Mouse (Mus musculus) cerebellum, adult 8-10 months (tissue): ENCODE data around the gene Hykk.
"Not testable (repeated sequence)": the region's sequence is repeated elsewhere in the genome, so short reads cannot be mapped to it uniquely, and the experiment has no call there.

Experiments
- DNase-seq: peaks from one replicate; pipeline ENCODE4 v3.0.0; 2022

Gene Hykk

DNA sequence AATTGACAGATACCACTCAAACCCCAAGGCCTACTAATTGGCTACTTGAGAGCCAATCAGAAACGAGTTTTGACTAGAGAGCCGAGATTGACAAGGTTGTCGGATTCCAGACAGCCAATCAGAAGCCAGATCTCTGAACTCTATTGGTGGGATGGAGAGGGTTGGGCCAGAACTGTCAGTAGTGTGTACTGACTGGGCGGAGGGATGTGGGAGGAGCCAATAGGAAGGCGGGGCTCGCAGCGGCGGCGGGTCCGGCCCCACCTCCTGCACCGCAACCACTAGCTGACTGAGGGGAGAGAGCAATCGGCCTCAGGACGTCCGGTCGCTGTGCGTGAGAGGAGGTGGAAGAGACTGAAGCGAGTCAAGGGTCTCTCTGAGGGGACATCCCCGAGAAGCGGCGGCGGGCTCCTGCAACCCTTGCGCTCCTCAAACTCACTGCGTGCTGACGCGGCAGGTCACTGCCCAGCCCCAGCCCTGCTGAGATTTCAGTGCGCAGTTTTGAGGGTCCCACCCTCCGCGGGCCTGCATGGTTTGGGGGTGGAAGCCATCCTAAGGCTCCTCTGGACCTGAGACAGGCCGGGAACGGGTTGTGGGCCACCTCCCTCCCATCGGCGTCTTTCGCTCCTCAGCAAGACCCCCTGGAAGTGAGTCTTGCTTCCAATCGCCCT lies at the start of gene Hykk:
Gene Hykk, plus strand, starts transcription at position 274 of the 668 bp plus-strand sequence.
- DNase-seq, result peak; percentile 88

DNA sequence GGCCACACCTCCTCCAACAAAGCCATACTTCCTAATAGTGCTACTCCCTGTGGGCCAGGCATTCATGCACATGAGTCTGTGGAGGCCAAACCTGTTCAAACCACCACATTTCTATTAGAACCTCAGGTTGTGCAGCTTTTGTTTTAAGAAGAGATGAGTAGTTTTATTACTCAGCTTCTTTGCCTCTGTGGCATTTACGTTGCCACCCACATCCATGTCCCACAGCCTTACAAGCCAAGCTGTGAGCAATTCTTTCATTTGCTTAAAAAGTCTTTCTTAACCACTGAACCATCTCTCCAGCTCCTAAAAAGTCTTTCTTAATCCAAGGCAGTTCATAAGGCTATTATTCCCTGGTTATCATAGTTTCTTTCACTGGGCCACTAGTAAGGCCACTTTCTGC lies 38.3 kb upstream of the Hykk start:
- no peak for DNase-seq

GRCm38 (mm10) chr9:54892111-54892510 lies 25.0 kb upstream of the Hykk start:
- DNase-seq, result no peak

DNA sequence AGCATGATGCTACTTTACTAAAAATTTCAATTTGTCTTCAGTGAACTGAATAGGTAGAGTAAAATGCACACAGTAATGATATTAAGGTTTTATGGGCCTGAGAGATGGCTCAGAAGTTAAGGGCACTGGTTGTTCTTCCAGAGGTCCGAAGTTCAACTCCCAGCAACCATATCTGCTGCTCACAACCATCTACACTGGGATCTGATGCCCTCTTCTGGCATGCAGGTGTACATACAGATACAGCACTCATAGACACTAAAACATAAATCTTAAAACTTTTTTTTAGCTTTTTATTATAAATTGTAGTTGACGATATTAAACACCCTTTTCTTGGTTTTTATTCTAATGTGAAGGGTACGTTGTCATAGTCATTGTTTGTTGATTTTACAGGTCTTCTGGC lies 20.0 kb upstream of the Hykk start:
- no peak for DNase-seq

- DNase-seq, result no peak
Observed at GRCm38 (mm10) chr9:54909446-54909845, 7.6 kb upstream of the Hykk start.

DNA sequence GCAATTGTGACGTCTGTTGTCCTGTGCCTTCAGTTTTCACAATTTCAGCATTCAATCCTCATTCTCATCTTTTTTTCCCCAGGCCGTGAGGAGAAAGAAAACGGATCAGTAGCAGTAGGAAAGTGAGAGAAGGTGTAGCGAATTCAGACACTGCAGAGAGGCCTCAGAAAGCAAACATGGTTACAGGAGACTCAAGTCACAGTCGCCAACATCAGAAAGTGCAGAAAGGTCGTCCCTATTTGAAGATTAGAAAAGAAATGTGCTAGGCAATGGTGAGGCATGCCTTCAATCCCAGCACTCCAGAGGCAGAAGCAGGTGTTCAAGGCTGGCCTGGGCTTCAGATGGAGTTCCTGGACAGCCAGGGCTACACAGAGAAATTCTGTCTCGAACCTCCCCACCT lies 1.5 kb upstream of the Hykk start:
- no peak for DNase-seq

DNA sequence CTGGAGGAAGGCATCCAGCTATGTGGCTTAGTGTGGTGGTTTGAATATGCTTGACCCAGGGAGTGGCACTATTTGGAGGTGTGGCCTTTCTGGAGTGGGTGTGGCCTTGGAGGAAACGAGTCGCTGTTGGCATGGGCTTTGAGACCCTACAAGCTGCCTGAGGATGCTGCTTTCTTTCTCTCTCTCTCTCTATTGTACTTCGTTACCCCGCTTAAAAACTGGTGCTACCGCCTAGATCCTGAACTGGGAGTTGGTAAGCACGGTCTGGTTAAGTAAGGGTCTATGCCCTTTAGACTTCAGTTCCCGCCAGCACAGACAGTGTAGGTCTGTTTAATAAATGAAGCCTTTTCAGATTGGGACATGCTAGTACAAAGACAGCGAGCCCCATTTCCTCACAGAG lies 682 bp upstream of the Hykk start:
- DNase-seq, result peak; percentile 12

GRCm38 (mm10) chr9:54918191-54918590 lies 1.1 kb downstream of the Hykk start:
- DNase-seq, result no peak

- DNase-seq, result no peak
Observed at GRCm38 (mm10) chr9:54918781-54919180, 1.7 kb downstream of the Hykk start.

DNA sequence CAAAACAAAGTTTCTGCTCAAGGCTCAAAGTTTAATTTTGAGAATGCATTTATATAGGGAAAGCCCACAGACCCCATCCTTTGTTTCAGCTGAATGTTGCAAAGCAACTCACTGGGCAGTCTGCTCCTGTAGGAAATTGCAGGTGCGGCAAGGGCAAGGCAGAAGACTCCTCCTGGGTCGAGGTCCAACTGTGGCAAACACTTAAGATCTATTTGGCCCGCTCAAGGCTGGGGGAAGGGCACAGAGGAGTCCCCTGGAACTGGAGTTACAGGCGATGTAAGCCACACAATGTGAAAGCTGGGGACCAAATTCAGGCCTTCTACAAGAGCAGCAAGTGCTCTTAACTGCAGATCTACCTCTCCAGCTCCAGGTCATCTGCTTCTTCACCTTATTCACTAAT lies 2.9 kb downstream of the Hykk start:
- no peak for DNase-seq

- DNase-seq, result no peak
Observed at GRCm38 (mm10) chr9:54930741-54931140, 13.7 kb downstream of the Hykk start.

DNA sequence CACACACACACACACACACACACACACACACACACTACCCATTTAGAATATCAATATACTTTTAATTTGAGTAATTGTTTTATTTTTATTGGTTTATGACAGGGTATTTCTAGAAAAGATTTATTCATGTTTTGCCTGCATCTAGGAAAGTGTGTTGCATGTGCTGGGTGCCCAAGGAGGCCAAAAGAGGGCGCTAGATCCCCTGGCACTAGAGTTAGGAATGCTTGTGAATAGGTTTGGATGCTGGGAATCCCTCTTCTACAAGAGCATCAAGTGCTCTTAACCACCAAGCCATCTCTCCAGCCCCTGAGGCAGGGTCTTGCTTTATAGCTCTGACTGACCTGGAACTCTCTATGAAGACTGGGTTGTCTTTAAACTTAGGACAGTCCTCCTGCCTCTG lies 14.7 kb downstream of the Hykk start:
- no peak for DNase-seq

- DNase-seq, result no peak
Observed at GRCm38 (mm10) chr9:54932379-54932778, 15.3 kb downstream of the Hykk start.

DNA sequence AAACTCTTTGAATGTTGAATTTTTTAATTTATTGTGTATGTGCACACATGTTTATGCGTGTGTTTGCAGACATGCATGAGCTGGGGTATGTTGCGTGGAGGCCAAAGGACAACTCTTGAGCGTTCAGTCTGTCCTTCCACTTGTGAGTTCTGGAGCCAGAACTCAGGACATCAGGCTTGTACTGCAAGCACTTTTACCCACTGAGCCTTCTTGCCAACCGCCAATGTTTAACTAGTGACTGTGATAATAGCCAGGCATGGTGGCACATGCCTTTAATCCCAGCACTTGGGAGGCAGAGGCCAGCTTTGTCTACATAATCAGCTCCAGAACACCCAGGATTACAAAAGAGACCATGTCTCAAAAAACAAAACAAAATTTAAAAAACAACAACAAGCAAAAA lies 25.0 kb downstream of the Hykk start:
- DNase-seq, result no peak

DNA sequence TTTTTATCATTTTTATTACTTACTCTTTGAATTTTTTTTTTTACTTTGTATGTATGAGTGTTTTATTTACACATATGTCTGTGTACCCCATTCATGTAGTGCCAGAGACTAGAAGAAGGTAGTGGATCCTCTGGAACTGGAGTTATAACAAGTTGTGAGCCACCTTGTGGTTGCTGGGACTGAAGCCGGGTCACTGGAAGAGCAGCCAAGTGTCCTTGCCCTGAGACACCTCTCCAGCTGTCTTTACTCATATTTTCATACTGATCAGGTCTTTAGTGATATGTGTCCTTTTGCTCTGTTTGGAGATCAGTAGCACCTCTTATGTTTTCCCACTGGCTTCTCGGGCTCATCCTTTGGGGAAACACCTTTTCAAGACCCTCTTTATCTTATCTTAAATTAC lies 27.4 kb downstream of the Hykk start:
- no peak for DNase-seq

DNA sequence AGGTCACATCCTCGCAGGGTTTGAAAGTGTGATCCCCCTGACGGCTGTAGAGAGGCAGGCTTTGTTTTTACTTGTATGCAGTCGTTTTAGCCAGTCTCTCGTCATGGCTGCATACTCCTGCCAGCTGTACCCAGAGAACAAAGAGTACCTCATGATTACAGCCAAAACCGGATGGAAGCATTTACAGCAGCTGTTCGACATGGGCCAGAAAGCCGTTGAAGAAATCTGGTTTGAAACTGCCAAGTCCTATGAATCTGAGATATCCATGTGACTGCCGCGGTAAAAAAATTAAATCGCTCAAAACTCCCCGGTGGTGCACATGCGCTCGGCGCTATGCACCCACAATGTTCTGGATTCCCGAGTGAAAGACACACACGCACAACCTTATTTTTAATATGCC lies 29.2 kb downstream of the Hykk start:
- no peak for DNase-seq

DNA sequence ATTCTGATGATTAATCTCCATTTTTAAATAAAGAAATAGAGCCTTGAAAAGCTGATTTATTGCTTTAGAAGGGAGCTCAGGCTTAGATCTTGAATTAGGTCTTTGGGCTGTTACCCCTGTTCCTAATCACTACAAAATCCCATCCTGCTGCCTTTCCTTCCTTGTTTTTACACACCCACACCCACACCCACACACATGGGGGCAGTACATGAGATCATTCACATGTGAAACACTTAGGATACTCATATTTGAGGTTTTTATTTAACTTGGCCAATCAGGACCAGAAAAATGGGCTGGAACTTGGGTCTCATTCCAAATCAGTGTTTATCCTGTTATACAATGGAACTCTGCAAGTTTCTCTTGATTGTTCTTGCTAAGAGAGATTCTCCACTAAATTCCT lies 32.4 kb downstream of the Hykk start:
- DNase-seq, result no peak

DNA sequence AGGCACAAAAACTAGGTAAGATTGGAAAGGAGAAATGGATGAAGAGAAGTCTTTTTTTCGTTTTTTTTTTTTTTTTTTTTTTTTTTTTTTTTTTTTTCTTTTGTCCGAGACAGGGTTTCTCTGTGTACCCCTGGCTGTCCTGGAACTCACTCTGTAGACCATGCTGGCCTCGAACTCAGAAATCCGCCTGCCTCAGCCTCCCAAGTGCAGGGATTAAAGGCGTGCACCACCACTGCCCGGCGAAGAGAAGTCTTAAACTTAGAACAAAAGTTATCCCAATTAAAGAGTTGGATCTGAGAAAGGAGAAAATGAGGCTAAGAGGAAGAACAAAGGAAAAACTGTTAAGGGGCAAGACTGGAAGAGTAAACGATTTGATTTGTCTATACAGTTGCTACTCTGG lies 33.1 kb downstream of the Hykk start:
- DNase-seq, result not testable (repeated sequence)

GRCm38 (mm10) chr9:54950575-54951321 lies 33.7 kb downstream of the Hykk start, which contains the start of the genes Psma4 and AY074887:
Gene Psma4, plus strand, starts transcription at chr9:54950790.
Gene AY074887, minus strand, starts transcription at chr9:54950998.
- DNase-seq, result peak; percentile 87

GRCm38 (mm10) chr9:54961059-54961458 lies 44.0 kb downstream of the Hykk start:
- no peak for DNase-seq

- DNase-seq, result no peak
Observed at GRCm38 (mm10) chr9:54963669-54964068, 46.6 kb downstream of the Hykk start.

- DNase-seq, result no peak
Observed at GRCm38 (mm10) chr9:54969972-54970637, 53.0 kb downstream of the Hykk start.

- DNase-seq, result no peak
Observed at GRCm38 (mm10) chr9:54980674-54981073, 63.6 kb downstream of the Hykk start, which contains the start of gene Chrna5. Gene Chrna5, plus strand, starts transcription at chr9:54980880.
